Mouse (Mus musculus) bone marrow, adult 2 months (tissue): ENCODE data around the gene Hdac6.

Experiments
- CTCF ChIP-seq: fragments of 200-500 bp; IDR thresholded peaks from 2 replicates; pipeline ENCODE4 v1.5.1; 2011; ENCODE audit warnings: low read length, control low read depth; ENCODE audit not compliant: control insufficient read depth, insufficient read depth
- POLR2A ChIP-seq: fragments of 200-500 bp; IDR thresholded peaks from 2 replicates; pipeline ENCODE4 v1.6.1; 2011; ENCODE audit warnings: low read depth, mild to moderate bottlenecking, control low read depth, low read length, borderline replicate concordance; ENCODE audit not compliant: control insufficient read depth

DNA sequence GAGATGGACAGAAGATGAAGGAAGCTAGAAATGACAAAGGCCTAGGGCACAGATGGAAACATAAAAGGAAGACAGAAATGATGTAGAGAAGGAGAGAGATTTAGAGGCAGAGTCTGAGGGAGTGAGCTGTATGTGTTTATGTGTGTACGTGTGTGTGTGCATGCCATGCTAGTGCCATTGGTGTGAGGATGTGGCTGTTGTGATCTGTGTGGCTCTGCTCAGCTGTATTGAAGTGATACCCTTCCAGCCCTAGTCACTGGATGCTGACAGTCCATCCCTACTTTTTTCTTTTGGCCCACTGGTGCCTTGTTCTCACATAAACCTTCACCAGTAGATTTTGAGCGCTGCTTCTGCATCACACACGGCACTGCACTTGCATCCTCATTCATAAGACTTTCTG lies 21.2 kb upstream of the Hdac6 start:
- TF ChIP-seq POLR2A, result no peak
- TF ChIP-seq CTCF, result no peak
